Mouse (Mus musculus): Measurements from ENCODE around the gene Muc1.

The Muc1 gene

DNA sequence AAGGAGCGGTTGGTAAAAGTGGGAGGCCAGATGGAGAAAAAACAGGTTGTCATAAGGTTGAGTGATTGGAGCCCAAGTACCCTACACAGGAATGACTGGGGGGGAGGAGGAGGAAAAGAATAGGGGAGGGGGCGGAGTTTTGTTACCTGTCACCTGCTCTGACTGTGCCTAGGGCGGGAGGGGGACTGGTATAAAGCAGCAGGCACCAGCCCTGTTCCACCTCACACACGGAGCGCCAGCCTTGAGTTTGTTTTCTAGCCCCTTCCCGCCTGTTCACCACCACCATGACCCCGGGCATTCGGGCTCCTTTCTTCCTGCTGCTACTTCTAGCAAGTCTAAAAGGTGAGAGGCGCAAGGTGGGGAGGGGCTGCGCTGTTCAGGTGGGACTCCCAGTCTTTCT is at the start of gene Muc1:
TSS of gene Muc1 (plus strand) at position 222 of the 400 bp plus-strand sequence.
- DNase-seq (ENCODE audit: extremely low spot score): no peak

DNA sequence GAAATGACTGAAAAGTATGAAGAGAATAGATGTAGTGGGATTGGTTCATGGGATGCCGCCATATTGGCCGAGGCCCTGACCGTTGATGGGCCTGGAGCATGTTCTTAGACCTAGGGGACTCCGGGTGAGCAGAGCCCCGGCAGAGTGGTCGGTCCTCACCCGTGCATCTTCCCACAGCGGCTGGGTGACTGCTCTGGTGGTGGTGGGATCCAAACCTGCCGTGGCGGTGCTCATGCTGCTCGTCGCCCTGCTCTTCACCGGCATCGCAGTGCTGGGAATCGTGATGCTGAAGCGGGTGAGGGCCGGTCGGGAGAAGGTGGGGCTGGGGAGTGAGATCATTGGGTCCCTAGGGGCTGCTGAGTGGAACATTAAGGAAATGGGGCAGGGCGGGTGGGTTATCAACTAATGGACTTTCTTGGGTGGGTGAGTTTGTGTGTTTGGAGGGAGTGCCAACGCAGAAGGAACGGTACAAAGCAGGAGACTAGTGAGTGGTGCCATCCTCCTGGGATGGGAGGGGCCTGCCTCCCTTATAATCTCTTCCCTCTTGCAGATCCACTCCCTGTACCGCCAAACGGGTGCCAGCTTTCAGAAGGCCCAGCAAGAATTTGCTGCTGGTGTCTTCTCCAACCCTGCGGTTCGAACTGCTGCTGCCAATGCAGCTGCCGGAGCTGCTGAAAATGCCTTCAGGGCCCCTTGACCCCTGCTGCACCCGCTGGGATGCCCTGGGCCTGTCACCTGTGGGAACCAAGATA is 46.9 kb upstream of the Muc1 start:
- no peak for DNase-seq (ENCODE audit: extremely low spot score)

DNA sequence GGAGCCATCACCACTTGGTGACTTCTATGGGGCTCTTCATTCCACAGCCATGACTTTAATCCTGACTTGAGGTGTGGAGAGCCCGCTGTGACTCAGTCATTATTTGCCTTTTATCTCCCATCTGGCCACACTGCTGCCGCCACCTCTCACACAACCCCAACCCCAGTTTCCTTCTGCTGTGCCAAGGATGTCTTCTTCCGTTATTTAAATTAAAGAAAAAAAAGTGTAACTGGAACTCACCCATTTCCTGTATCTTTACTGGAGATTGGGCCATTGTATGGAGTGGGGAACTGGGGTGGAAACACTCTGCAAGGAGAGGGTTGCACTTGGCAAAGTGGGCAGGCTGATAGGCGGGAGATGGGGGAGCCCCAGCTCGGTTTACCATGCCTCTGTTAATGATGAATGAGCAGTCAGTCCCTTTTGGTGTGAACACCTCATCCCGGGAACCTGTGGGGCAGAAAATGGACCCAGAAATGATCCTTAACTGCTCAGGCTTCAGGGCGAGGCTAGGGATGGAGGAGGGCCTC is 46.3 kb upstream of the Muc1 start:
- DNase-seq (ENCODE audit: extremely low spot score): no peak

DNA sequence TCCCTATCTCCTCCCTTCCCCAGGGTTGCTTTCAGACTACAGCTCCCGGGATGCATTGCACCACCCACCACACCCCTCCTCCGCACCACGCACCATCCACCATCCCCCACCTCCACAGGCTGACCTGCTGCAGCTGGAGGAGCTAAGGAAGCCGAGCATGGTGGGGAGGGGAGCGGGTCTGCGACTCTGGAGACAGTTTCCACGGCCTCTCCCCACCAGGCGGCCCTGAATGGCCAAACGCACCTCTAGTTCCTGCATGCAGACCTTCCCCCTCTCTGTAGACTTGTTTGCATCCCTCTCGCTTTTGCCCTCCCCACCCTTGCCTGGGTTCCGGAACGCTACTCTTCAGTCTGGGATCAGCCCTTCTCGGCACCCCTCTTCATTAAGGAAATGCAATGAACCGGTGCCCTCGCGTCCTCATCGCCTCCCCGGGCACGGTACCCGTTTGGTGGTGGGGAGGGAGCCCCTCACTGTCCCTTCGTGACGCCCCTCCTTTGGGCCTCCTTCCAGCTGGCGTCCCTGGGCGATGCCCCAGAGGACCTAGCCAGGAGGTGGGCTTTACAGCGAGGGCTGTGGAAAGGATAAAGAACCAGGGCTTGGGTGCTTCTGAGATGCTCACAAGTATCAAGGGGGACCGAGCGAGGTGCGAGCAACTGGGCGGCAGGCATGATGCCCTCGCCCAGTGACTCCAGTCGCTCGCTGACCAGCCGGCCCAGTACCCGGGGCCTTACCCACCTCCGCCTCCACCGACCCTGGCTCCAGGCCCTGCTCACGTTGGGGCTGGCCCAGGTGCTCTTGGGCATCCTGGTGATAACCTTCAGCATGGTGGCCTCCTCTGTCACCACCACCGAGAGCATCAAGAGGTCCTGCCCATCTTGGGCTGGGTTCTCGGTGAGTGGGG is 45.5 kb upstream of the Muc1 start, which contains the start of gene Fam189b:
TSS of gene Fam189b (plus strand) at position 86 of the 901 bp plus-strand sequence.
- DNase-seq (ENCODE audit: extremely low spot score): peak; percentile 93

DNA sequence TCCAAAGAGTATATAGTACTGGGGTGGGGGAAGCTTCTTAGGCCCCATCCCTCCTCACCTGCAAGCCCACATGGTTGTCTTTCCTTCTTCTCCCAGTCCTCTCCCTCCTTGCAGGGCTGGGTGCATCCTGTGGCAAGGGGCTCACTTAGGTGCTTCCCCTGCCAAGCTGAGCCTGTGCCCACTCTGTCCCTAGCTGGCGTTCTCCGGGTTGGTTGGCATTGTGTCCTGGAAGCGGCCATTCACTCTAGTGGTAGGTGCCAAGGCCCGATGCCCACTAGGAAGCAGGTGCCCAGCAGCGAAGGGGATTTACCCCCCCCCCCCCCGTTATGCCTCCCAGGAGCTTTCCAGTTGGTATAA is 44.9 kb upstream of the Muc1 start:
- DNase-seq (ENCODE audit: extremely low spot score): no peak

DNA sequence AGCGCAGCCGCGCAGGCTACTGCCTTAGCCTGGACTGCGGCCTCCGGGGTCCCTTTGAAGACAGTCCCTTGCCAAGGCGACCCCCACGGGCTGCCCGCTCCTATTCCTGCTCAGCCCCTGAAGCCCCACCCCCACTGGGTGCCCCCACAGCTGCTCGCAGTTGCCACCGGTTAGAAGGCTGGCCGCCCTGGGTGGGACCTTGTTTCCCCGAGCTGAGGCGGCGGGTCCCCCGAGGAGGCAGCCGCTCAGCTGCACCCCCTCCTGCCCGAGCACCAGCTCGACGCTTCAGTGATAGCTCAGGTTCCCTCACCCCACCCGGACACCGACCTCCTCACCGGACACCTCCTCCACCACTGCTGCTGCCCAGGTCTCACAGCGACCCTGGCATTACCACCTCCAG is 41.7 kb upstream of the Muc1 start:
- no peak for DNase-seq (ENCODE audit: extremely low spot score)

DNA sequence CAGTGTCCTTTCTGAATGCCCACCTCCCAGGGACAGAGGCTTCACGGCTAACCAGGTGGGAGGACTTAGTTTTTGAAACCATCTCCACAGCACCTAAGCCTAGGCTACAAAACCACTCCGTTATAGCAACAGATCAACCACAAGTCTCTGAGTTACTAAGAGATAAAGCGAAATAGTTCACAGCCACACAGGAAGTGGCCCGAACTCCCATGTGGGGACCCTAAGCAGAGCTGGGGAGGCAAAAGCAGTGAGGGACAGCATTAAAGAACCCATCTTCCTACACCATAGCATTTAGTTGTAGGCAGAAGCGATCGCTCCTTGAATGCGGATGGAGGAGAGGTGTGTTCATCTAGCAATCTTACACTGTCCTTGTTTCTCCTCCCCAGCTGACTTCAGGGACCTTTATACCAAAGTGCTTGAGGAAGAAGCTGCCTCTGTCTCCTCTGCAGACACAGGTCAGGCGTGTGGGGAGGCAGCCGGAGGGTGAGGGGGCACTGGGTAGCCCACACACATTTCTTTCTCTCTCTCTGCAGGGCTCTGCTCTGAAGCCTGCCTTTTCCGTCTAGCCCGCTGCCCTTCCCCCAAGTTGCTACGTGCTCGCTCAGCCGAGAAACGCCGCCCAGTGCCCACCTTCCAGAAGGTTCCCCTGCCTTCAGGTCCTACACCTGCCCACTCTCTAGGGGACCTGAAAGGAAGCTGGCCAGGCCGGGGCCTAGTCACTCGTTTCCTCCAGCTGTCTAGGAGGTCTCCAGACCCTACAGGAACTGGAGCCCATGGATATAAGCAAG is 41.0 kb upstream of the Muc1 start:
- DNase-seq (ENCODE audit: extremely low spot score): no peak

DNA sequence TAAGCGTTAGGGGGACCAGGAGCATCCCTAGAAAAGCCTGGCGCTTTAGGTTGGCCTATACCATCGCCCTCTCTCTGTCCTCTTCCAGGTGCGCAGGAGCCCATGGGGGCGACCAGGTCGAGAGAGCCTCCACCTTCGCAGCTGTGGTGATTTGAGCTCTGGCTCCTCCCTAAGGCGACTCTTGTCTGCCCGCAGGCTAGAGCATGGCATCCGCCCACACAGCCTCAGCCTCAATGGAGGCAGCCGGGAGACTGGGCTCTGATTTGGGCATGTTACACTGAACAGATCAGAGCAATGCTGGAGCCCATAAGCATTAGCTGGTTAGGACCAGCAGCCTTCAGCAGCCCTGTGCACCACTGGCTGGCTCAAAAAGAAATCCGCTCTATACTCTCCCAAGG is 40.4 kb upstream of the Muc1 start:
- no peak for DNase-seq (ENCODE audit: extremely low spot score)

DNA sequence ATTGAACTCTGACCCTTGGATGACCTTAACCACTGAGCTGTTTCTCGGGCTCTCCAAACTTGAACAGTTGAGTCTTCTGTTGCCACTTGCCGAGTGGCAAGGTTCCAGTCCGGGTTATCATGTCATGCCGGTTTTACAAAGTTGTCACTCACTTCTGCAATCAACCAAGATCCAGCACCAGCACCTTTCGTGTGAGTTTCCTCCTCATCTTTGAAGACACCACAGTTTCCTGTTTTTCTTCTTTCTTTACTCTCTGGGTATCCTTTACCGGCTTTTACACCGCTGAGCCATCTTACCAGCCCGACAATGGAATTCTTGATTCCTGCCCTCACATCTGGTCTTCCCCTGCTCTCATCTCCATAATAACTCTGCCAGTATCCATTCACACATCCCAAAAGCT is 38.4 kb upstream of the Muc1 start:
- DNase-seq (ENCODE audit: extremely low spot score): no peak

DNA sequence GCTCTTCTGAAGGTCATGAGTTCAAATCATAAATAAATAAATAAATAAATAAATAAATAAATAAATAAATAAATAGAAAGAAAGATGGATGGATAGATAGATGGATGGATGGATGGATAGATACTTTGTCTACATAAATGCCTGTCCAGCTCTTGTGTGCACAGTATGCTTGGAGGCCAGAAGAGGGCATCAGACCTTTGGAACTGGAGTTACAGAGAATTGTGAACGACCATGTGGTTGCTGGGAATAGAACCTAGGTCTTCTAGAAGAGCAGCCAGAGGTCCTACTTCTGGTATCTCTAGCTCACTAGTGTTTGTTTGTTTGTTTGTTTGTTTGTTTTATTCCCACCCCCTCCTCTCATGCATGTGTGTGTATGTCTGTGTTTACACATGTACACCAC is 35.5 kb upstream of the Muc1 start:
- DNase-seq (ENCODE audit: extremely low spot score): no peak

DNA sequence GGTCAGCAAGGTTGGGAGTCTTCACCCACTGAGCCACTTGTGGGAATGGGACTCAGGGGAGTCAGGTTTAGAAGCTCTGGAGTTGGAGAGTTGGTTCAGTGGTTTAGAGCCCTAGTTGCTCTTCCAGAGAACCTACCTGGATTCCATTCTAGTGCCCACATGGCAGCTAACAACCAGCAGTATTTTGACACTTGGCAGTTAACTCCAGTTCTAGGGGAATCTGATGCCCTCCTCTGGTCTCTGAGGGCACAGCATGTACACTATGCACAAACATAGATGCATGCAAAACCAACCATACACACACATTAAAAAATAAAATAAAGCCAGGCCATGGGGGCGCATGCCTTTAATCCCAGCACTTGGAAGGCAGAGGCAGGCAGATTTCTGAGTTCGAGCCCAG is 35.0 kb upstream of the Muc1 start:
- DNase-seq (ENCODE audit: extremely low spot score): no peak

DNA sequence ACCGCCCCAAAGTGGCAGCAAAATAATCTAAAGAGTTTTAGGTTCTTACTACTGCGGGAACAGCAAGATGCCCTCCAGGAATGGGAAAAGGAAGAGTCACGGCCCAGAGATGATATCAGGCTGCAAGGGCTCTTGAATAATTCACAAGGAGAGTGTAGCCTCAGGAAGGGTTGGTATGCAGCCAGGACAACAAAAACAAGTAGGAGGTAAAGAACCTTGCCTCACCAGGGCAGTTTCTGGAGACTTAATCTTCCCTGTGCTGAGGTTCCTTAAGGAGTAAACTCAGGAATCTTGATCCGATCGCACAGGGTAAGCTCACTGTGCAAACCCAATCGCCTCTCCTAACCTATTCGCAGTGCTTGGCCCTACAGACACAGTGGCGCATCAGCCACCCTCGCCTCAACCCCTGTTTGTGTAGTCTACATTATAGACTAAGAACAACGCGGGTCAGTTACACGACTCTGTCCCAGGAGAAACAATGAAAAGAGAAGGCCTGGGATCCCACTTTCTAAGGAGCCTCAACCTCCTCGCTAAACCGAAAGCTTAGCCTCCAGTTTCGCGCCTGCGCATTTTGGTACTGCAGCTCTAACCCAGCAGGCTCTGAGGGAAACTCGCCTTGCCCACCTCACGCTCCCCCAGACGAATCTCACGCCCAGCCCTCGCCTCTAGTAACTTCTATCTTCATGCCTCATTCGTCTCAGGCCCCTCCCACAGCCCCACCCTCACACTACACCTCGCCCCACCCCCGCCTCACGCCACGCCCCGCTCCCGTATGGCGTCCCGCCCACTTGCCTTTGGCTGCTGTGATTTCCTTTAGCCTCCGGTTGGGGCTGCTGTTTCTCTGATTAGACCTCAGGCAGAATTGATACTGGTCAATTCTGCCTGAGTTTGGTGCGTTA is 32.6 kb upstream of the Muc1 start:
- peak; percentile 97 for DNase-seq (ENCODE audit: extremely low spot score)

DNA sequence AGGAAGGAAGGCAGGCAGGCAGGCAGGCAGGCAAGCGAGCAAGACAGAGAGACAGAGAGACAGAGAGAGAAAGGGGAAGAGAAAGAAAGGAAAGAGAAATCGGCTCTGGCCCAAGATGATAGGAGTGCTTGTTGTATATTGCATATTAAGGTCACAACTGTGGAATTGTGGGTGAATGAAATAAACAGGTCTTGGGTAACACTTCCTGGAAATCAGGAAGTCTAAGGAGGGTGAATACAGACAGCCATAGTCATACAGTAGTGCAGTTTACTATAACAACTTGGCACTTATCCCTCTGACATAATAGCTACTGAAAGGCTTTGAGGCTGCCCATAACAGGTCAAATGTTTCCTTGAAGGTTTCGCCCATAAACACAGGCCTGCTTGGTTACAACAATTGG is 29.0 kb upstream of the Muc1 start:
- DNase-seq (ENCODE audit: extremely low spot score): no peak

DNA sequence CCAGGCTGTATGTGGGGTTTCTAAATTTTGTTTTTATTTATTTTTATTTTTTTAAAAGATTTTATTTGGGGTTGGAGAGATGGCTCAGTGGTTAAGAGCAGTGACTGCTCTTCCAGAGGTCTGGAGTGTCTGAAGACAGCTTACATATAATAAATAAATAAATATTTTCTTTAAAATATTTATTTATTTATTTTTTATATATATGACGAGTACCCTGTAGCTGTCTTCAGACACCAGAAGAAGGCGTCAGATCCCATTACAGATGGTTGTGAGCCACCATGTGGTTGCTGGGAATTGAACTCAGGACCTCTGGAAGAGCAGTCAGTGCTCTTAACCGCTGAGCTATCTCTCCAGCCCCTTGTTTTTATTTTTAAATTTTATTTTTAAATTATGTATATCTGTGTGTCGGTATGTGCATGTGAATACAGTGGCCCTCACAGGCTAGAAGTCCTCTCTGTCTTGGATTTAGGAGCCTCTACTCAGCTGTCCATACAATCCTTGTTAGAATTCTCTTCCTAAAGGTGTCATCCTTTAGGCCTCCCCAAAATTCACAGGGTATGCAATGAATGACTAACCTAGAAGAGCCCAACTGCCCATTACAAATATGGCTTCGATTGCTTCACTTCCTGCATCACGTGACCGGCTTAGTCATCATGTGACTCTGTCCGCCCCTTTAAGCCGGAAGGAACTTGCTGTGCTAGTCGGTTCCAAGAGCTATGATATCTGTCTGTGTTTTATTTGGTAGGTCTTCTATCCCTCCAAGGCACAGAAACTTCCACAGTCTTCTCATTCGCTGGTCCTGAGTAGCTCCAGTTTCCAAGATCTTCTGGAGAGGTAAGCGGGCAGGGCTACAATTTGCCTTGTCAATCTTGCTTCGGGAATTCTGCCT is 26.4 kb upstream of the Muc1 start, which contains the start of gene Gba:
TSS of gene Gba (plus strand) at position 676 of the 889 bp plus-strand sequence.
- peak; percentile 89 for DNase-seq (ENCODE audit: extremely low spot score)

DNA sequence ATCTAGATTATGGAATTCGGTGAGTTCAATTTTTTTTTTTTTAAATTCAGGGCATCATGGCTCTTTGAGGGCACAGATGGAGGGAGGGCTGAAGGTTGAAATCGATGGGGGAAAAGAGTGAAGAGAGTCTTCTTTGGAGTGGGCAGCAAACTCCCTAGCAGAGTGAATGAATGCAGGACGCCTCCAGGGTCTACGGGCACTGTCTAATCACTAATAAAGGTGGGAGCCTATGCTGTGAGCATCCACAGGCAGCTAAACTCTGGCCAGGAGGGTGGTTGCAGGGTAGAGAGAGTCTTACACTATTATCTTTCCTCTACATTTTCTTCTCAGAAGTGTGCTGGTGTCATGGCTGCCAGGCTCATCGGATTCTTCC is 25.7 kb upstream of the Muc1 start:
- no peak for DNase-seq (ENCODE audit: extremely low spot score)

DNA sequence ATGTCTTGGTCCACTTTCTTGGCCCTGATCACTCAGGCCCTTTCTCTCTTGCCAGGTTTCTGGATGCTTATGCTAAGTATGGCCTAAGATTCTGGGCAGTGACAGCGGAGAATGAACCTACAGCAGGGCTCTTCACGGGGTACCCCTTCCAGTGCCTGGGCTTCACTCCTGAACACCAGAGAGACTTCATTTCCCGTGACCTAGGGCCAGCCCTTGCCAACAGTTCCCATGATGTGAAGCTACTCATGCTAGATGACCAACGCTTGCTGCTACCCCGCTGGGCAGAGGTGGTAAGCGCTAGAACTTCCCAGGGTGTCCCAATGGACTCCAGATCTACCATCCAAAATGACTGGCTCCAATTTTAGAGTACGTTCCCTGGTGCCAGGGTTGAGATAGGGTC is 22.8 kb upstream of the Muc1 start:
- DNase-seq (ENCODE audit: extremely low spot score): no peak

DNA sequence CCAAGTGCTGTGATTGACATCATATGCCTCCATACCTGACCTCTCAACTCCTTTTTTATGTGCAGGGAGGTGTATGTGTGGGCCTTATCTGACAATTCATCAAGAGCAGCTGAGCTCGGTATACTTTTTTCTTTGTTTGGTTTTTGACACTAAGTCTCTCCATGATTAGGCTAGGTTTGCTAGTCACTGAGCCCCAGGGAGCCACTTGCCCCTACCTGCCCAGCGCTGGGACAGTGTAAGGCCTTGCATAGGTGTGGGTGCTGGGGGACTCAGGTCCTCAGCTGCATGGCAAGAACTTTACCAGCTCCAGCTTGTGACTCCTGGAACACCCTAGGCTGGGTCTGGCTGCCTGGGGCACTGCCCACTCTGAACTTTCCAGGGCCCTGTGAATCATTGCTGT is 22.2 kb upstream of the Muc1 start:
- DNase-seq (ENCODE audit: extremely low spot score): no peak

DNA sequence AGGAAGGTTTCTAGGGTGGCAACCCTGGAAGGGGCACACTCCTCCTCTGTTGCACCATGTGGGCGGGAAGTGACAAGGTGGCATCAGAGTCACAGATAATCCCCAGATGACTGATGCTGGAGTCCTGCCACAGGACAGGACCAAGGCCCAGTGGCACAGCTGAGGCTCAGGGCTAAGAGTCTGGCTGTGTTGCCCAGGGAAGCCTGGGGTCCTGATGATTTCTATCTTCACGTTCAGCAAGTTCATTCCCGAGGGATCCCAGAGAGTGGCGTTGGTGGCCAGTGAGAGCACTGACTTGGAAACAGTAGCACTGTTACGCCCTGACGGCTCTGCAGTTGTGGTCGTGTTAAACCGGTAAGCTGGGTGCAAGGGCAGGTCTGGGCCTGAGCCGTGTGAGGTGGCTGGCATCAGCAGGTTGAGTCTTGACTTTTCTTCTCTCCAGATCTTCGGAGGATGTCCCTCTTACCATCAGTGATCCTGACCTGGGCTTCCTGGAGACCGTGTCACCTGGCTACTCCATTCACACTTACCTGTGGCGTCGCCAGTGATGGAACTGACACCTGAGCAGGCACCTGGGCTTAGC is 20.7 kb upstream of the Muc1 start:
- DNase-seq (ENCODE audit: extremely low spot score): no peak

DNA sequence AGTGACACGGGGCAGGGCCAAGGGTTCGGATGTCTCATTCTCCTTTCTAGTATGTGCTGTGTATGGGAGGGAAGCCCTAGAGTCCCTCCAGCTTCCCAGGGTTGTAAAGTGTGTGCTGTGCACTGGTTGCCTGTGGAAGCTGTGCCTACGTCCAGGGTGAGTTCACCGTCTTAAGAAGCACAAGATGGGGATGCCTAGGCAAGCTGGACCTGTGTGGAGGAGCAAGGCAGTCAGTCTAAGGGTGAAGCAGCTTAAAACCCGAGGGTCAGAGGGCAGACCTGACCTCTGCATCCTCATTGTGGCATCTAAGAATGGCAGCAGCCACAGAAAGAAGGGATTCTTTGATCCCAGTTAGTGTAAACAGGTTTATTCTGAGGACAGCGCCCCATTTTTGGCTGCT is 20.1 kb upstream of the Muc1 start:
- DNase-seq (ENCODE audit: extremely low spot score): no peak

DNA sequence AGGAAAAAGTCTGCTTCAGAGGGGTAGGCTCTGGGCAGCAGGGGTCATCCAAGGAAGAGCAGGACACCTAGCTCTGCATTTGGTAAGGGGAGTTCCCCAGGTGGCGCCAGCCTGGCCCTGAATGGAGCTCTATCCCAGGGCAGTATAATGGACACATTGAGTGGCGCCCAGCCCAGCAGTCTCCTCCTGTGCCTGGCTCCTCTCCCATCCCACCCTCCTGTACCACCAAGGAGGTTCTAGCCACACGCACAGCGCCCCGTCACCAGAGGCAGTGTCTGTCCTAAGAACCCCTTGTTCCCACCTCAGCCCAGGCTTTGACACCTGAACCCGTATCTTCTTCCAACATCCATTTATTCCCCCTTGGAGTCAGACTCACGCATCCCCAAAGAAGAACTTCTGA is 19.1 kb upstream of the Muc1 start:
- DNase-seq (ENCODE audit: extremely low spot score): no peak
